Comparison of ENCODE assay signal across 23 mouse cellular contexts in the genomic region with DNA sequence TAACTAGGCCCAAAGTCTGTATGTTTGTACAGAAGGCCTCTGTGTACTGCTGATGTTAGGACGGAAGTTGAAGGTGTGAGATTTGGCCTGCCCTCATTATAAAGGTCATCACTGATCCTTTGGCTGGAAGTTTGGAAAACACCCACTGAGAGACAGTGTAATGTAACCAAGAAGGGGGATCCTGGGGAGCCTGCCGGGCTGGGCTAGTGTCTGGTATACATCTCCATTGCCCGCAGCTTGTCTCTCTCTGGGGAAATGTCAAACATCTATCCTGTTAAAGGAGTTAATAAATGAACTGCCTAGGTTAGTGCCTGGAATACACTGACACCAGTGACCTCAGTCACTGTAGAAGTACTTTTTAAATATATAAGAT. TPM values are rescaled to one million over a fixed set of nuclear protein-coding genes. Genes with fewer than 3 reads are reported as not detected.
A peak's percentile ranks its signal among the peaks of the same experiment; 100 is the strongest.
DNase-seq lines count a peak whose midpoint lies in the region; ATAC-seq lines count a peak whose summit lies in the region.
"Had no signal": no experiment of that assay in that cellular context is flagged by ENCODE, and none has a peak within 500 bp of the region (broad histone marks: within the 10 kb centered on the region; RNA-seq: fewer than 3 reads in every experiment).

No protein-coding gene starts in this region.

- no peak for ATAC-seq in forebrain, embryonic 12.5 days (ENCODE audit: low FRiP score)
- ATAC-seq in forebrain, embryonic 15.5 days (replicated peaks): no peak
- 0 out of 2 replicates have a peak, but pooled peaks have one; percentile 49 for ATAC-seq in kidney, embryonic 16.5 days (ENCODE audit: low FRiP score, low TSS enrichment)
- ATAC-seq: activated CD4-positive, CD25-positive, alpha-beta regulatory T cell, adult 4 months; forebrain, embryonic 14.5 days; intestine, postnatal 0 days had no signal

- peaks cover 31% of the 10 kb centered on the region for H3K36me3 ChIP-seq in forebrain, embryonic 12.5 days (replicated peaks)
- peaks cover 8% of the 10 kb centered on the region for H3K36me3 ChIP-seq in forebrain, embryonic 15.5 days
- H3K36me3 ChIP-seq in kidney, embryonic 16.5 days (ENCODE audit: insufficient read depth, low read length): 0 out of 2 replicates have a peak, but pooled peaks cover 5% of the 10 kb centered on the region

- H3K4me3 ChIP-seq in forebrain, embryonic 12.5 days (replicated peaks): no peak overlapping the region
- H3K4me3 ChIP-seq in forebrain, embryonic 15.5 days: no peak overlapping the region
- H3K4me3 ChIP-seq in kidney, embryonic 16.5 days (ENCODE audit: low read length): no peak overlapping the region
- H3K4me3 ChIP-seq: forebrain, embryonic 10.5 days; heart, embryonic 12.5 days; heart, embryonic 15.5 days; hindbrain, embryonic 12.5 days; hindbrain, embryonic 15.5 days had no signal

- peak; percentile 9 to 42 for DNase-seq in gastrocnemius, adult 8-10 months (ENCODE audit: low spot score in 2 of 2)
- DNase-seq in gastrocnemius, postnatal 14 days: no peak
- no peak for DNase-seq in kidney, postnatal 14 days
- no peak for DNase-seq in cerebellum, adult 8-10 months
- DNase-seq: adrenal gland, adult 8-10 months; adrenal gland, postnatal 25 days; cerebellum, adult 11-12 months; cerebellum, adult 9-10 months; cerebellum, postnatal 14 days; heart, adult 18-20 months; heart, postnatal 10 days; heart, postnatal 4 days had no signal

- no peaks in the 10 kb centered on the region for H3K9me3 ChIP-seq in forebrain, embryonic 12.5 days
- no peaks in the 10 kb centered on the region for H3K9me3 ChIP-seq in forebrain, embryonic 15.5 days
- no peaks in the 10 kb centered on the region for H3K9me3 ChIP-seq in kidney, embryonic 16.5 days (ENCODE audit: low read length)
- H3K9me3 ChIP-seq: forebrain, embryonic 10.5 days; heart, embryonic 12.5 days; heart, embryonic 15.5 days; hindbrain, embryonic 12.5 days; hindbrain, embryonic 15.5 days had no signal

- H3K27ac ChIP-seq in forebrain, embryonic 12.5 days: peak overlapping the region; percentile 74; the same call in 1 of the 2 replicates
- no peak overlapping the region for H3K27ac ChIP-seq in forebrain, embryonic 15.5 days (replicated peaks)
- no peak overlapping the region for H3K27ac ChIP-seq in kidney, embryonic 16.5 days (ENCODE audit: low read length)
- H3K27ac ChIP-seq: heart, embryonic 15.5 days; hindbrain, embryonic 12.5 days; hindbrain, embryonic 15.5 days had no signal

- WGBS in forebrain, embryonic 12.5 days: 81% methylated on average over 3 of the region's 3 CpGs
- WGBS in forebrain, embryonic 15.5 days: 78% methylated on average over 3 of the region's 3 CpGs
- WGBS in kidney, embryonic 16.5 days: 51% methylated on average over 3 of the region's 3 CpGs

- H3K4me2 ChIP-seq in forebrain, embryonic 12.5 days: no peak overlapping the region
- no peak overlapping the region for H3K4me2 ChIP-seq in forebrain, embryonic 15.5 days (replicated peaks)
- H3K4me2 ChIP-seq in kidney, embryonic 16.5 days (replicated peaks; ENCODE audit: low read depth, low read length): no peak overlapping the region
- H3K4me2 ChIP-seq: heart, embryonic 12.5 days; heart, embryonic 15.5 days; hindbrain, embryonic 12.5 days; hindbrain, embryonic 15.5 days had no signal

- no peak overlapping the region for H3K9ac ChIP-seq in forebrain, embryonic 12.5 days
- H3K9ac ChIP-seq in forebrain, embryonic 15.5 days (replicated peaks): no peak overlapping the region
- no peak overlapping the region for H3K9ac ChIP-seq in kidney, embryonic 16.5 days (replicated peaks; ENCODE audit: low read length)
- H3K9ac ChIP-seq: heart, embryonic 12.5 days; heart, embryonic 15.5 days; hindbrain, embryonic 12.5 days; hindbrain, embryonic 15.5 days had no signal

- no peaks in the 10 kb centered on the region for H3K27me3 ChIP-seq in forebrain, embryonic 12.5 days
- no peaks in the 10 kb centered on the region for H3K27me3 ChIP-seq in forebrain, embryonic 15.5 days
- H3K27me3 ChIP-seq in kidney, embryonic 16.5 days (ENCODE audit: insufficient read depth, low read length): no peaks in the 10 kb centered on the region
- H3K27me3 ChIP-seq: heart, embryonic 12.5 days; heart, embryonic 15.5 days; hindbrain, embryonic 12.5 days; hindbrain, embryonic 15.5 days had no signal

- intact Hi-C loops in gastrocnemius, postnatal 14 days (cut with DNase I; ENCODE audit: low total_unique reads): no loop called here

- H3K4me1 ChIP-seq in forebrain, embryonic 12.5 days: peaks cover 18% of the 10 kb centered on the region
- peaks cover 27% of the 10 kb centered on the region for H3K4me1 ChIP-seq in forebrain, embryonic 15.5 days
- H3K4me1 ChIP-seq in kidney, embryonic 16.5 days (ENCODE audit: insufficient read depth, low read length): 0 out of 2 replicates have a peak, but pooled peaks cover 3% of the 10 kb centered on the region

RNA-seq across cellular contexts. Expression of gene Ercc6, which starts 19.8 kb away (rescaled TPM):
- polyA plus RNA-seq in forebrain, embryonic 12.5 days (2016; fragmentation: Nextera tagmentation; extraction: Ambion mirVana): 30.4 and 36.9 TPM in 2 replicates
- polyA plus RNA-seq in forebrain, embryonic 15.5 days (2015; fragmentation: Nextera tagmentation; extraction: Ambion mirVana): 28.1 and 28.5 TPM in 2 replicates
- total RNA-seq in gastrocnemius, adult 8-10 months (2022): 1 to 10 TPM; 3.2 to 6.4 (median 4.6) TPM
- 1 to 10 TPM; 4.7 to 5.9 TPM for total RNA-seq in gastrocnemius, postnatal 14 days (2021)
- polyA plus RNA-seq in kidney, embryonic 16.5 days (2015; fragmentation: Nextera tagmentation; extraction: Ambion mirVana): 17.7 and 20.3 TPM in 2 replicates

Comparison
In these comparisons a context has a peak if more than half of its experiments do, and no peak if none do; other contexts are left out.
1. DNase-seq: peak in gastrocnemius, adult 8-10 months (2 of 2); none in gastrocnemius, postnatal 14 days (single experiment), kidney, postnatal 14 days (single experiment) and cerebellum, adult 8-10 months (single experiment).